27 mouse cellular contexts compared by ENCODE assay signal in genomic region chr9:106378753-106379152, GRCm38 (mm10). TPM values are rescaled to one million over a fixed set of nuclear protein-coding genes. Genes with fewer than 3 reads are reported as not detected.
A peak's percentile ranks its signal among the peaks of the same experiment; 100 is the strongest.
DNase-seq lines count a peak whose midpoint lies in the region; ATAC-seq and TF ChIP-seq lines count a peak whose summit lies in the region.
"Had no signal": no experiment of that assay in that cellular context is flagged by ENCODE, and none has a peak within 500 bp of the region (broad histone marks: within the 10 kb centered on the region; RNA-seq: fewer than 3 reads in every experiment).

No protein-coding gene starts in this region.

- H3K9ac ChIP-seq in kidney, embryonic 15.5 days: no peak overlapping the region
- H3K9ac ChIP-seq in embryonic facial prominence, embryonic 15.5 days: no peak overlapping the region
- no peak overlapping the region for H3K9ac ChIP-seq in limb, embryonic 14.5 days (ENCODE audit: low read depth, low read length, severe bottlenecking)
- H3K9ac ChIP-seq in lung, postnatal 0 days (replicated peaks; ENCODE audit: low read depth): no peak overlapping the region
- H3K9ac ChIP-seq: forebrain, postnatal 0 days; heart, embryonic 15.5 days; hindbrain, embryonic 12.5 days; intestine, embryonic 15.5 days; liver, embryonic 14.5 days had no signal

- ATAC-seq in kidney, embryonic 15.5 days (replicated peaks; ENCODE audit: low FRiP score): no peak
- no peak; the same call in 1 of the 2 replicates for ATAC-seq in embryonic facial prominence, embryonic 15.5 days (ENCODE audit: insufficient number of reproducible peaks, low FRiP score, low TSS enrichment, low read depth)
- ATAC-seq in limb, embryonic 14.5 days (ENCODE audit: low FRiP score, low read depth): peak; percentile 34; the same call in 1 of the 2 replicates
- no peak for ATAC-seq in lung, postnatal 0 days
- ATAC-seq: forebrain, postnatal 0 days; hindbrain, postnatal 0 days; intestine, embryonic 15.5 days; midbrain, embryonic 16.5 days had no signal

- TF ChIP-seq POLR2A in limb, embryonic 14.5 days (IDR thresholded peaks at IDR 0.05; ENCODE audit: borderline replicate concordance, extremely low read depth, insufficient read depth, insufficient read length): no peak
- TF ChIP-seq POLR2A in thymus, adult 2 months (IDR thresholded peaks at IDR 0.05; ENCODE audit: control insufficient read depth, extremely low read depth, insufficient read depth, low read length, poor library complexity): no peak

- H3K27ac ChIP-seq in kidney, embryonic 15.5 days: 0 out of 2 replicates have a peak overlapping the region, but pooled peaks have one; percentile 9
- peak overlapping the region; percentile 76 for H3K27ac ChIP-seq in embryonic facial prominence, embryonic 15.5 days (replicated peaks)
- peak overlapping the region; percentile 33; the same call in 1 of the 2 replicates for H3K27ac ChIP-seq in limb, embryonic 14.5 days (replicated peaks; ENCODE audit: low read depth, low read length)
- no peak overlapping the region for H3K27ac ChIP-seq in thymus, adult 2 months (ENCODE audit: control insufficient read depth, insufficient read depth, low read length)
- H3K27ac ChIP-seq in lung, postnatal 0 days (ENCODE audit: low read length): no peak overlapping the region
- H3K27ac ChIP-seq: heart, embryonic 15.5 days; hindbrain, embryonic 12.5 days; hindbrain, postnatal 0 days; intestine, embryonic 15.5 days; kidney, postnatal 0 days; liver, embryonic 14.5 days had no signal

- WGBS in kidney, embryonic 15.5 days: 73% methylated on average over 9 of the region's 9 CpGs
- WGBS in embryonic facial prominence, embryonic 15.5 days: 41% methylated on average over 9 of the region's 9 CpGs
- WGBS in limb, embryonic 14.5 days: 62% methylated on average over 9 of the region's 9 CpGs
- 94% methylated on average over 9 of the region's 9 CpGs for WGBS in thymus, adult 2 months
- WGBS in lung, postnatal 0 days: 65% methylated on average over 9 of the region's 9 CpGs

- no peaks in the 10 kb centered on the region for H3K9me3 ChIP-seq in kidney, embryonic 15.5 days (replicated peaks)
- H3K9me3 ChIP-seq in embryonic facial prominence, embryonic 15.5 days (replicated peaks): no peaks in the 10 kb centered on the region
- no peaks in the 10 kb centered on the region for H3K9me3 ChIP-seq in limb, embryonic 14.5 days (ENCODE audit: control insufficient read depth, low read length)
- H3K9me3 ChIP-seq in lung, postnatal 0 days (ENCODE audit: low read length): no peaks in the 10 kb centered on the region
- H3K9me3 ChIP-seq: heart, embryonic 15.5 days; hindbrain, embryonic 12.5 days; intestine, embryonic 15.5 days had no signal

- no peak overlapping the region for H3K4me3 ChIP-seq in kidney, embryonic 15.5 days (replicated peaks)
- H3K4me3 ChIP-seq in embryonic facial prominence, embryonic 15.5 days (replicated peaks): no peak overlapping the region
- no peak overlapping the region for H3K4me3 ChIP-seq in limb, embryonic 14.5 days (replicated peaks; ENCODE audit: low read length)
- no peak overlapping the region for H3K4me3 ChIP-seq in thymus, adult 2 months (ENCODE audit: control insufficient read depth, insufficient read depth, low read length)
- no peak overlapping the region for H3K4me3 ChIP-seq in lung, postnatal 0 days (ENCODE audit: low read depth, low read length)
- H3K4me3 ChIP-seq: heart, embryonic 15.5 days; hindbrain, embryonic 12.5 days; intestine, embryonic 15.5 days had no signal

- H3K4me2 ChIP-seq in kidney, embryonic 15.5 days: no peak overlapping the region
- H3K4me2 ChIP-seq in embryonic facial prominence, embryonic 15.5 days (replicated peaks): no peak overlapping the region
- no peak overlapping the region for H3K4me2 ChIP-seq in limb, embryonic 14.5 days (replicated peaks; ENCODE audit: low read depth, low read length, severe bottlenecking)
- H3K4me2 ChIP-seq in lung, postnatal 0 days (replicated peaks; ENCODE audit: low read depth, low read length): no peak overlapping the region
- H3K4me2 ChIP-seq: heart, embryonic 15.5 days; hindbrain, embryonic 12.5 days; intestine, embryonic 15.5 days; midbrain, embryonic 11.5 days had no signal

- H3K27me3 ChIP-seq in kidney, embryonic 15.5 days: no peaks in the 10 kb centered on the region
- H3K27me3 ChIP-seq in embryonic facial prominence, embryonic 15.5 days: no peaks in the 10 kb centered on the region
- no peaks in the 10 kb centered on the region for H3K27me3 ChIP-seq in limb, embryonic 14.5 days (ENCODE audit: control insufficient read depth, insufficient read depth, low read length)
- no peaks in the 10 kb centered on the region for H3K27me3 ChIP-seq in thymus, adult 2 months (ENCODE audit: control insufficient read depth, insufficient read depth, low read length)
- H3K27me3 ChIP-seq in lung, postnatal 0 days (replicated peaks; ENCODE audit: insufficient read depth, low read length): no peaks in the 10 kb centered on the region
- H3K27me3 ChIP-seq: heart, embryonic 15.5 days; hindbrain, embryonic 12.5 days; intestine, embryonic 15.5 days; Patski had no signal

- no peak for TF ChIP-seq EP300 in lung, postnatal 0 days (IDR thresholded peaks at IDR 0.05)

- TF ChIP-seq CTCF in thymus, adult 2 months (IDR thresholded peaks at IDR 0.05; ENCODE audit: borderline replicate concordance, control insufficient read depth, extremely low read depth, insufficient read depth, low read length, poor library complexity): no peak
- TF ChIP-seq CTCF in lung, postnatal 0 days (IDR thresholded peaks at IDR 0.05): no peak

- no peak for DNase-seq in kidney, postnatal 36 days
- DNase-seq in limb, embryonic 14.5 days (ENCODE audit: low spot score): no peak
- no peak for DNase-seq in adrenal gland, postnatal 25 days
- no peak for DNase-seq in thymus, adult 2 months
- DNase-seq in lung, postnatal 14 days: no peak
- no peak for DNase-seq in lung, postnatal 0 days (ENCODE audit: low spot score)
- DNase-seq: adrenal gland, postnatal 14 days; cerebellum, adult 11-12 months; cerebellum, postnatal 10 days; forebrain, postnatal 0 days; gastrocnemius, postnatal 10 days; kidney, adult 2 months; layer of hippocampus, postnatal 36 days; lung, adult 2 months; right cerebral cortex, postnatal 4 days; thymus, postnatal 14 days had no signal

- H3K4me1 ChIP-seq in kidney, embryonic 15.5 days: peaks cover 27% of the 10 kb centered on the region
- H3K4me1 ChIP-seq in embryonic facial prominence, embryonic 15.5 days: peaks cover 51% of the 10 kb centered on the region
- H3K4me1 ChIP-seq in limb, embryonic 14.5 days (ENCODE audit: control insufficient read depth, insufficient read depth, low read length): peaks cover 19% of the 10 kb centered on the region
- H3K4me1 ChIP-seq in thymus, adult 2 months (replicated peaks; ENCODE audit: control insufficient read depth, insufficient read depth, low read length): peaks cover 8% of the 10 kb centered on the region
- H3K4me1 ChIP-seq in lung, postnatal 0 days (ENCODE audit: insufficient read depth, low read depth, low read length): peaks cover under 1% of the 10 kb centered on the region; the same call in 1 of the 2 replicates
- H3K4me1 ChIP-seq: intestine, embryonic 15.5 days had no signal

- H3K36me3 ChIP-seq in kidney, embryonic 15.5 days: peaks cover 43% of the 10 kb centered on the region
- peaks cover 40% of the 10 kb centered on the region for H3K36me3 ChIP-seq in embryonic facial prominence, embryonic 15.5 days
- H3K36me3 ChIP-seq in limb, embryonic 14.5 days (ENCODE audit: control insufficient read depth, insufficient read depth, low read length): peaks cover 45% of the 10 kb centered on the region
- peaks cover 4% of the 10 kb centered on the region; the same call in 1 of the 2 replicates for H3K36me3 ChIP-seq in thymus, adult 2 months (ENCODE audit: control insufficient read depth, insufficient read depth, low read length)
- peaks cover 4% of the 10 kb centered on the region; the same call in 1 of the 2 replicates for H3K36me3 ChIP-seq in lung, postnatal 0 days (ENCODE audit: insufficient read depth, low read length)
- H3K36me3 ChIP-seq: intestine, embryonic 15.5 days had no signal

RNA-seq across cellular contexts. Expression of gene Dusp7, which starts 10.3 kb away (rescaled TPM):
- 15.6 and 17.7 TPM in 2 replicates for polyA plus RNA-seq in kidney, embryonic 15.5 days (2015; fragmentation: Nextera tagmentation; extraction: Ambion mirVana)
- 42.3 and 44.2 TPM in 2 replicates for polyA plus RNA-seq in embryonic facial prominence, embryonic 15.5 days (2015; fragmentation: Nextera tagmentation; extraction: Ambion mirVana)
- polyA plus RNA-seq in limb, embryonic 14.5 days (2012; rRNA removed): 130 and 180 TPM in 2 replicates
- polyA plus RNA-seq in limb, embryonic 14.5 days (2014; fragmentation: Nextera tagmentation; extraction: Ambion mirVana): 73.0 and 84.1 TPM in 2 replicates
- 16.7 and 20.6 TPM in 2 replicates for total RNA-seq in adrenal gland, postnatal 25 days (2021)
- 75.3 and 86.0 TPM in 2 replicates for polyA plus RNA-seq in thymus, adult 2 months (2012; rRNA removed)
- polyA plus RNA-seq in lung, postnatal 0 days (2015; fragmentation: Nextera tagmentation; extraction: Ambion mirVana): 25.7 and 27.8 TPM in 2 replicates

RNA-seq across cellular contexts. Expression of gene Rpl29, which starts 50.5 kb away (rescaled TPM):
- 1,077 and 1,119 TPM in 2 replicates for polyA plus RNA-seq in kidney, embryonic 15.5 days (2015; fragmentation: Nextera tagmentation; extraction: Ambion mirVana)
- polyA plus RNA-seq in embryonic facial prominence, embryonic 15.5 days (2015; fragmentation: Nextera tagmentation; extraction: Ambion mirVana): 943 and 957 TPM in 2 replicates
- polyA plus RNA-seq in limb, embryonic 14.5 days (2012; rRNA removed): 946 and 1,047 TPM in 2 replicates
- 1,133 and 1,180 TPM in 2 replicates for polyA plus RNA-seq in limb, embryonic 14.5 days (2014; fragmentation: Nextera tagmentation; extraction: Ambion mirVana)
- 413 and 509 TPM in 2 replicates for total RNA-seq in adrenal gland, postnatal 25 days (2021)
- polyA plus RNA-seq in thymus, adult 2 months (2012; rRNA removed): 524 and 548 TPM in 2 replicates
- polyA plus RNA-seq in lung, postnatal 0 days (2015; fragmentation: Nextera tagmentation; extraction: Ambion mirVana): 656 and 737 TPM in 2 replicates

RNA-seq across cellular contexts. Expression of gene Acy1, which starts 59.4 kb away (rescaled TPM):
- 49.9 and 52.0 TPM in 2 replicates for polyA plus RNA-seq in kidney, embryonic 15.5 days (2015; fragmentation: Nextera tagmentation; extraction: Ambion mirVana)
- 40.6 and 43.7 TPM in 2 replicates for polyA plus RNA-seq in embryonic facial prominence, embryonic 15.5 days (2015; fragmentation: Nextera tagmentation; extraction: Ambion mirVana)
- polyA plus RNA-seq in limb, embryonic 14.5 days (2012; rRNA removed): 34.4 and 35.1 TPM in 2 replicates
- polyA plus RNA-seq in limb, embryonic 14.5 days (2014; fragmentation: Nextera tagmentation; extraction: Ambion mirVana): 45.6 and 45.8 TPM in 2 replicates
- total RNA-seq in adrenal gland, postnatal 25 days (2021): 17.0 and 20.6 TPM in 2 replicates
- 11.0 and 12.5 TPM in 2 replicates for polyA plus RNA-seq in thymus, adult 2 months (2012; rRNA removed)
- polyA plus RNA-seq in lung, postnatal 0 days (2015; fragmentation: Nextera tagmentation; extraction: Ambion mirVana): 8.5 and 12.5 TPM in 2 replicates

Comparison
In these comparisons a context has a peak if more than half of its experiments do, and no peak if none do; other contexts are left out.
1. H3K27ac ChIP-seq: peak in kidney, embryonic 15.5 days (single experiment), embryonic facial prominence, embryonic 15.5 days (single experiment) and limb, embryonic 14.5 days (single experiment); none in thymus, adult 2 months (single experiment) and lung, postnatal 0 days (single experiment).